Comparison of ENCODE assay signal across 8 mouse cellular contexts in genomic region chr12:100187013-100187755, GRCm38 (mm10). TPM values are rescaled to one million over a fixed set of nuclear protein-coding genes. Genes with fewer than 3 reads are reported as not detected.
DNase-seq lines count a peak whose midpoint lies in the region; ATAC-seq and TF ChIP-seq lines count a peak whose summit lies in the region.

No protein-coding gene starts in this region.

- TF ChIP-seq POLR2A in cortical plate, adult 2 months (IDR thresholded peaks at IDR 0.05; ENCODE audit: extremely low read depth, insufficient read depth, low read length), result peak; percentile 77; the same call in 1 of the 2 replicates

- ATAC-seq in activated CD4-positive, CD25-positive, alpha-beta regulatory T cell, adult 4 months, result peak; percentile 99
- ATAC-seq in megakaryocyte progenitor cell, adult 5-6 weeks (replicated peaks; ENCODE audit: poor library complexity), result peak; percentile 89

- H3K4me1 ChIP-seq in cortical plate, adult 2 months (ENCODE audit: control insufficient read depth, insufficient read depth, low read length), result no peaks in the 10 kb centered on the region; the same call in 1 of the 2 replicates

- peak overlapping the region; percentile 96 for H3K27ac ChIP-seq in cortical plate, adult 2 months (ENCODE audit: insufficient read depth, low read length)

- peak overlapping the region; percentile 49 for H3K4me3 ChIP-seq in cortical plate, adult 2 months (ENCODE audit: insufficient read depth, low read length)

- DNase-seq in gastrocnemius, adult 8-10 months (ENCODE audit: low spot score in 2 of 2), result peak; percentile 97 to 98
- peak; percentile 91 for DNase-seq in hindlimb bud, embryonic 11.5 days (ENCODE audit: extremely low spot score, low read depth, low spot score)
- DNase-seq in left cerebral cortex, adult 9 months (ENCODE audit: low spot score in 2 of 2), result peak; percentile 99 to 100
- peak; percentile 98 for DNase-seq in right cerebral cortex, postnatal 14 days
- peak; percentile 97 to 99 for DNase-seq in urinary bladder, postnatal 36 days (ENCODE audit: low spot score in 2 of 2)

- no peak for TF ChIP-seq CTCF in cortical plate, adult 2 months (IDR thresholded peaks at IDR 0.05; ENCODE audit: extremely low read depth, insufficient read depth, low read length)

RNA-seq across cellular contexts. Expression of gene Calm1, which starts 12.1 kb away (rescaled TPM):
- 1,000 to 10,000 TPM; 1,514 to 2,306 TPM for polyA plus RNA-seq in activated CD4-positive, CD25-positive, alpha-beta regulatory T cell, adult 4 months (2017; shearing (Covaris generic))
- polyA plus RNA-seq in cortical plate, adult 2 months (2012; rRNA removed), result 1,823 and 1,842 TPM in 2 replicates
- total RNA-seq in gastrocnemius, adult 8-10 months (2022), result 100 to 1,000 TPM; 532 to 601 (median 581) TPM
- total RNA-seq in megakaryocyte progenitor cell, adult 5-6 weeks (2015), result 340 and 447 TPM in 2 replicates
- 536 and 549 TPM in 2 replicates for total RNA-seq in megakaryocyte progenitor cell, adult 5-6 weeks (2017)

RNA-seq across cellular contexts. Expression of gene Nrde2, which starts 27.7 kb away (rescaled TPM):
- 10 to 100 TPM; 13.0 to 15.3 TPM for polyA plus RNA-seq in activated CD4-positive, CD25-positive, alpha-beta regulatory T cell, adult 4 months (2017; shearing (Covaris generic))
- 11.8 and 12.3 TPM in 2 replicates for polyA plus RNA-seq in cortical plate, adult 2 months (2012; rRNA removed)
- 10 to 100 TPM in 2 of 4 experiments, 1 to 10 TPM in 2; 5.9 to 11.3 (median 9.4) TPM for total RNA-seq in gastrocnemius, adult 8-10 months (2022)
- total RNA-seq in megakaryocyte progenitor cell, adult 5-6 weeks (2015), result 5.9 and 6.5 TPM in 2 replicates
- 24.0 and 29.9 TPM in 2 replicates for total RNA-seq in megakaryocyte progenitor cell, adult 5-6 weeks (2017)

Comparison
In these comparisons a context has a peak if more than half of its experiments do, and no peak if none do; other contexts are left out.
1. Peak in every context shown above with its lines: DNase-seq, ATAC-seq, H3K4me3 ChIP-seq and H3K27ac ChIP-seq.